Mouse (Mus musculus): ENCODE data around the gene Gpc3. TPM values are rescaled to one million over a fixed set of nuclear protein-coding genes. Genes with fewer than 3 reads are reported as not detected.
"Not testable (repeated sequence)": the region's sequence is repeated elsewhere in the genome, so short reads cannot be mapped to it uniquely, and the experiment has no call there.

Gene Gpc3
- polyA plus RNA-seq, 1 experiment from 2014 or later: 330 TPM

GRCm38 (mm10) chrX:52369938-52370758 is 243.6 kb downstream of the Gpc3 start:
- no peaks in the 10 kb centered on the region; the same call in 1 of the 2 replicates for H3K27me3 ChIP-seq
- no peaks in the 10 kb centered on the region for H3K9me3 ChIP-seq (replicated peaks)
- no peak overlapping the region for H3K9ac ChIP-seq
- no peak overlapping the region for H3K27ac ChIP-seq
- H3K4me2 ChIP-seq (replicated peaks): peak overlapping the region; percentile 37
- ATAC-seq (ENCODE audit: low FRiP score): no peak; the same call in none of the 2 replicates
- no peaks in the 10 kb centered on the region for H3K4me1 ChIP-seq
- 31% methylated on average over 8 of the region's 8 CpGs for WGBS
- H3K4me3 ChIP-seq: no peak overlapping the region
- H3K36me3 ChIP-seq: no peaks in the 10 kb centered on the region

DNA sequence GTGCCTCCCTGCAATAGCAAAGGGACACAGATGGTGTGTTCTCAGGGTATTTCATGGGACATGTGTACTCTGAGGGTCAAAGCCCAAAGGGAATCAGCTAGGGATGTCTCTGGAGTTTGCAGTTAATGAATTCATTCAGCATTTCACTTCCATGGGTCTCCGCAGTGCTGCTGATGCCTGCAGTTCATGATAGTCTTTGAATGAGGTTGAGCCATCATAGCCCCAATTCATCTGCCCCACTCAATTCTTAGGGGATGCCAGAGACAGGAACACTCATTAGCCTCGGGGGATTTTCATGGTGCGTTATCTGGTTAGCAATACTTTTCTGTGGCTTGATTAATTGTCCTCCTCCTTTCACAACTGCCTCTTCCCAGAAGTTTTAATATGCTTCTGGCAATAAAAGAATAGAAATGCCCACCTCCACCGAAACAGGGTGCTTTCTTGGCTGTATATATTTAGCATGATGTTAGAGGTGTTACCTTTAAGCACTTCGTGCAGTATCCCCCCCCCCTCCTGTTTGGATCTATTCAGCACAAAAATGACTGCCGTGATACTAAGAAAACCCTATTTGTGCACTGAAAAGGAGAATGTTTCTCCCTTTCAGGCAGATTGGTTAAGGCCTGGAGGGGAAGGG is 244.3 kb downstream of the Gpc3 start:
- peak; percentile 78 for ATAC-seq (ENCODE audit: low FRiP score)
- no peaks in the 10 kb centered on the region; the same call in 1 of the 2 replicates for H3K27me3 ChIP-seq
- H3K36me3 ChIP-seq: no peaks in the 10 kb centered on the region
- 41% methylated on average over 6 of the region's 6 CpGs for WGBS
- H3K4me2 ChIP-seq (replicated peaks): peak overlapping the region; percentile 37
- H3K4me3 ChIP-seq: no peak overlapping the region
- H3K9me3 ChIP-seq (replicated peaks): no peaks in the 10 kb centered on the region
- H3K9ac ChIP-seq: no peak overlapping the region
- no peaks in the 10 kb centered on the region for H3K4me1 ChIP-seq
- H3K27ac ChIP-seq: no peak overlapping the region

GRCm38 (mm10) chrX:52366826-52367225 is 246.9 kb downstream of the Gpc3 start:
- H3K27ac ChIP-seq: no peak overlapping the region
- 59% methylated on average over 5 of the region's 5 CpGs for WGBS
- no peak overlapping the region for H3K4me3 ChIP-seq
- no peak overlapping the region for H3K9ac ChIP-seq
- H3K4me2 ChIP-seq (replicated peaks): no peak overlapping the region
- no peak for ATAC-seq (ENCODE audit: low FRiP score)
- H3K4me1 ChIP-seq: no peaks in the 10 kb centered on the region
- no peaks in the 10 kb centered on the region; the same call in 1 of the 2 replicates for H3K27me3 ChIP-seq
- no peaks in the 10 kb centered on the region for H3K9me3 ChIP-seq (replicated peaks)
- H3K36me3 ChIP-seq: no peaks in the 10 kb centered on the region

DNA sequence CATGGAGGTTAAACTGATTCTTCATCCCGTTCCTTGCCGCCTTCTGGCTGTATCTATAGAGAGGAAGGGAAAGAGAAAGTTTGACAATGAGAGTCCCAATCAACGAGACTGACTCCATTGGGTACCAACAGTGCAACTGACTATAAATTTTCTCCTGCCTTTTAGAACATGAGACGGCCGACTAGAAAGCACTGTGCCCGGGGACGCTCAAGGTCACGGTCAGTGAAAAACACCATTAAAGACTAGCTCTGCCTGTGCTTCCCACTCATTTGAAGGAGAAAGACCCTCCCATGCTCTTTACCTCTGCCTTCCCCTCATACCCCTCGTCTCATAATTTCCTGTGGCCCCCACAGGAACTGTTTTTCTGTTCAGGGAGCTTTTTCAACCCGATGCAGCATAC is 248.0 kb downstream of the Gpc3 start:
- H3K27me3 ChIP-seq: no peaks in the 10 kb centered on the region
- ATAC-seq (ENCODE audit: low FRiP score): no peak
- no peak overlapping the region for H3K9ac ChIP-seq
- H3K27ac ChIP-seq: no peak overlapping the region
- 79% methylated on average over 10 of the region's 10 CpGs for WGBS
- H3K4me1 ChIP-seq: no peaks in the 10 kb centered on the region
- no peak overlapping the region for H3K4me3 ChIP-seq
- H3K4me2 ChIP-seq (replicated peaks): no peak overlapping the region
- H3K9me3 ChIP-seq (replicated peaks): no peaks in the 10 kb centered on the region
- H3K36me3 ChIP-seq: no peaks in the 10 kb centered on the region

- no peak overlapping the region for H3K4me2 ChIP-seq (replicated peaks)
- H3K9me3 ChIP-seq (replicated peaks): no peaks in the 10 kb centered on the region
- H3K9ac ChIP-seq: no peak overlapping the region
- H3K4me3 ChIP-seq: no peak overlapping the region
- no peaks in the 10 kb centered on the region for H3K27me3 ChIP-seq
- 94% methylated on average over 4 of the region's 4 CpGs for WGBS
- no peaks in the 10 kb centered on the region for H3K4me1 ChIP-seq
- H3K27ac ChIP-seq: no peak overlapping the region
- no peaks in the 10 kb centered on the region for H3K36me3 ChIP-seq
- no peak for ATAC-seq (ENCODE audit: low FRiP score)
Measured at GRCm38 (mm10) chrX:52362241-52363011, 251.3 kb downstream of the Gpc3 start.

DNA sequence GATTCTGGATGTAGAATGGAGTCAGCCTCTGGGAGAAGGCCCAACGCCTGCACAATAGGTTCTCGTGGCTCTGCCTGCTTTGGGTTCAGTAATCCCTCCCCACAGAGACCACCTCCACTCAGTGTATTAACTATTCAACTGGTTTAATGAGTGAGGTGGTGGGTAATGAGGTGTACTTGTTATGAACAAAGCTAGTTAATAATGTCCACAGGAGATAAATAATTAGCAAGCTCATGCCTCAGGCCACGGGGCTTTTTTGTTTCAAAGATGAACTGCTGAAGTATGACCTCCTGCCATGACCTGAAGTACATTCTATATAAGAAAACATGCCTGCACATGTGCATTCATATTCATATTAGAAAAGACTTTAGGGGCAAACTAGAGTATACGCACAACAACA is 260.8 kb downstream of the Gpc3 start:
- H3K4me3 ChIP-seq: no peak overlapping the region
- H3K9ac ChIP-seq: no peak overlapping the region
- no peaks in the 10 kb centered on the region for H3K36me3 ChIP-seq
- H3K27me3 ChIP-seq: no peaks in the 10 kb centered on the region
- no peaks in the 10 kb centered on the region for H3K4me1 ChIP-seq
- H3K27ac ChIP-seq: no peak overlapping the region
- H3K4me2 ChIP-seq (replicated peaks): no peak overlapping the region
- ATAC-seq (ENCODE audit: low FRiP score): no peak
- H3K9me3 ChIP-seq (replicated peaks): no peaks in the 10 kb centered on the region
- 67% methylated on average over 4 of the region's 4 CpGs for whole genome bisulfite sequencing

- H3K4me3 ChIP-seq; ATAC-seq (ENCODE audit: low FRiP score); H3K27me3 ChIP-seq; H3K4me1 ChIP-seq; H3K4me2 ChIP-seq (replicated peaks); H3K36me3 ChIP-seq; H3K27ac ChIP-seq; H3K9ac ChIP-seq; H3K9me3 ChIP-seq (replicated peaks): not testable (repeated sequence)
- WGBS: 75% methylated on average over 5 of the region's 5 CpGs
Measured at GRCm38 (mm10) chrX:52350631-52351030, 263.1 kb downstream of the Gpc3 start.

- H3K9me3 ChIP-seq (replicated peaks): no peaks in the 10 kb centered on the region
- WGBS: 35% methylated on average over 6 of the region's 6 CpGs
- no peaks in the 10 kb centered on the region for H3K4me1 ChIP-seq
- no peaks in the 10 kb centered on the region for H3K27me3 ChIP-seq
- H3K27ac ChIP-seq: no peak overlapping the region
- H3K4me3 ChIP-seq: no peak overlapping the region
- H3K36me3 ChIP-seq: no peaks in the 10 kb centered on the region
- H3K9ac ChIP-seq: no peak overlapping the region
- H3K4me2 ChIP-seq (replicated peaks): no peak overlapping the region
- no peak for ATAC-seq (ENCODE audit: low FRiP score)
Measured at GRCm38 (mm10) chrX:52348773-52349172, 265.0 kb downstream of the Gpc3 start.

- ATAC-seq (ENCODE audit: low FRiP score): no peak
- 67% methylated on average over 3 of the region's 3 CpGs for WGBS
- no peaks in the 10 kb centered on the region for H3K9me3 ChIP-seq (replicated peaks)
Measured at GRCm38 (mm10) chrX:52344018-52344417, 269.7 kb downstream of the Gpc3 start.

DNA sequence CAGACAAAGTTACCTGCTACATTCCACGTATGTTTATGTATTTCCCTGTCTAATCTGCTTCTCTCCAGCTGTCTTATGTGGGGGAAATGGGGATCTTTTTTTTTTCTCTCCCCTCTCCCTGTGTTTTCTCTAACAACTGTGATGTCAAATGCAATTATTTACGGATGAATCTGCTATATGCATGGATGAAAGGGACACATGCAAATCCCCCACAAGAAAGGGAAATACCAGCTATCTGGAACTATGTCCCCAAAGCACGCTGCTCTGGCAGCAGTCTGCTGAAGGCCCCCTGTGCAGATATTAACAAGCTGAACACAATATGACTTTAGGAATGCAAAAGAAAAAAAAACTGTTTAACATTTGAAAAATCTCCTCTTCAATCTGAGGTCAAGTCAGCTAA is 273.5 kb downstream of the Gpc3 start:
- H3K4me1 ChIP-seq: no peaks in the 10 kb centered on the region
- H3K27ac ChIP-seq: no peak overlapping the region
- no peak for ATAC-seq (ENCODE audit: low FRiP score)
- no peak overlapping the region for H3K9ac ChIP-seq
- H3K4me3 ChIP-seq: no peak overlapping the region
- no peaks in the 10 kb centered on the region for H3K36me3 ChIP-seq
- H3K4me2 ChIP-seq (replicated peaks): no peak overlapping the region
- no peaks in the 10 kb centered on the region for H3K27me3 ChIP-seq
- 30% methylated on average over 3 of the region's 3 CpGs for WGBS
- H3K9me3 ChIP-seq (replicated peaks): no peaks in the 10 kb centered on the region

More at GRCm38 (mm10) chrX:52344018-52344417, 269.7 kb downstream of the Gpc3 start:
- Histone ChIP-seq H3K27ac (no peak overlapping the region), H3K4me3 (no peak overlapping the region), H3K4me2 (replicated peaks) (no peak overlapping the region), H3K27me3 (no peaks in the 10 kb centered on the region), H3K36me3 (no peaks in the 10 kb centered on the region), H3K4me1 (no peaks in the 10 kb centered on the region), H3K9ac (no peak overlapping the region)

DNA sequence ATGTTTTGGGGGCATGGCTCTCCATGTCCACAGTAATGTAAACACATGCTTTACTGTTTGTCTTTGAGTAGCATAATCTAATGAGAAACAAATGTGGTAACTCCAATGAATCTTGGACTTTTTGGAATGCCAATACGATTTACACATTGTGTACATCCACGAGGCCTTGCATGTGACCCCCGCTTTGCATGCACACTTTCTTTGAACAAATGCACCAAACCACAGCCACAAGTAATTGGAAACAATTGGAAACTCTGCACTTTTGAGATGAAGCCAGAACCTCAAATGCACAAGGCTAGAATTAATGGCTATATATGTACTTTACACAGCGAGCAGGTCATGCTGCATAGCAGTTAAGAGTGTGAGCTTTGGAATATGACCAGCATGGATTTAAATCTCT is 292.0 kb downstream of the Gpc3 start:
- Histone ChIP-seq H3K4me3 (no peak overlapping the region), H3K27ac (no peak overlapping the region), H3K27me3 (no peaks in the 10 kb centered on the region), H3K4me2 (replicated peaks) (no peak overlapping the region), H3K4me1 (no peaks in the 10 kb centered on the region), H3K9me3 (replicated peaks) (no peaks in the 10 kb centered on the region), H3K9ac (no peak overlapping the region), H3K36me3 (no peaks in the 10 kb centered on the region)
- WGBS: 83% methylated on average over 4 of the region's 4 CpGs
- no peak for ATAC-seq (ENCODE audit: low FRiP score)

DNA sequence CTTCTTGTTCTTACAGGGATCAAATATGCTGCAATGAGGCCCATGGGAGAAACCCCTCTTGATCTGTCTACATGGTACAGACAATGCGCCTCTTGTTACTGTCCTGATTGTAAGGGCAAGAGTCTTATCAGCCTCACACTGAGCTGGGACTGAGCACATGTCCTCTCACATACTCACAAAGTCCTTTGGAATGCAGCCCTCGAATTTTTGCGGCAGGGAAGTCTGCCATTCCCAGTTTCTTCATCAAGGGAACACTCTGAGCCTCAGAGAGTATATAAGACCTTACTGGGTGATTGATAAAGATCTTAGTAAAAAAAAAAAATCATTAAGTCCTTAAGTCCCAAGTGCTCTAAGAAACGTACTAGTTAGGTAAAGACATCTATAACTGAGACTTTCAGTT is 293.1 kb downstream of the Gpc3 start:
- Histone ChIP-seq H3K4me1 (no peaks in the 10 kb centered on the region), H3K9me3 (replicated peaks) (no peaks in the 10 kb centered on the region), H3K4me2 (replicated peaks) (no peak overlapping the region), H3K27me3 (no peaks in the 10 kb centered on the region), H3K9ac (no peak overlapping the region), H3K4me3 (no peak overlapping the region), H3K36me3 (no peaks in the 10 kb centered on the region), H3K27ac (no peak overlapping the region)
- WGBS: 65% methylated on average over 4 of the region's 4 CpGs
- no peak for ATAC-seq (ENCODE audit: low FRiP score)

Measured in hindbrain, embryonic 12.5 days (tissue).